Mouse (Mus musculus): ENCODE measurements around the gene Macrod1. TPM values are rescaled to one million over a fixed set of nuclear protein-coding genes. Genes with fewer than 3 reads are reported as not detected.

Gene Macrod1
- total RNA-seq, 4 experiments from 2014 or later = 16.7 to 19.7 (median 18.0) TPM

DNA sequence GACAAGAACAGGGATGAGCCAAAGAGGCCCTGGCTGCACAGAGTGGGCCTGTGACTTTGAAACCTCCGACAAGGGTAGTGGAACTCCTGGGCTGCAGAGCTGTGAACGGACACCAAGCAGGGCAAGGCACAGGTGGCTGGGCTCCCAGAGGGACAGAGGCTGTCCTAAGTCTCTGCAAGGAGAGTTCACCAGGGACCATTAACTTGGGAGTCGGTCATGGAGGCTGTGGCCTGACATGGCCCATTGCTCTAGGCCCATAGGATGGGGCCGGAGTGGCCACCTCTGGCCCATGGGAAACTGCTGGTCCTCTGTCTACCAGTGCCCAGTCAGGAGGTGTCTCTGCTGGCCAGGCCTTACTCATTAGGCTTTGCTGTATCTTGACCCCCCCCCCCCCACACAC, 55.1 kb downstream of the Macrod1 start:
- no peak for DNase-seq (ENCODE audit: low spot score in 2 of 2)

DNA sequence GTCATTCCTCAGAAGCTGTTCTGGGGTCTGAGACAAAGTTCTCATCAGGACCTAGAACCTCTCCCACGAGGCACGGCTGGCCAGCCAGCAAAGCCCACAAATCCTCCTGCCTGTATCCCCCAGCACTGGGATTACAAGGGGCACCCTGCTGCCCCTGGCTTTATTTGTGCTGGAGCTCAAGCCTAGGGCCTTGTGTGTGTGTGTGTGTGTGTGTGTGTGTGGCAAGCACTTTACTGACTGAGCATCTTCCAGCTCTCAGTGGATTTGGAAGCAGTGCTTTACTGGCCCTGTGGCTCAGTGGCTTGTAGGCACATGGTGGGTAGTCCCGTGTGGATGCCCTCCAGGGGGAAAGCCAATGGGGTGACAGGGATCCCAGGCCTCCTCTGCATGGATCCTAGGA, 56.0 kb downstream of the Macrod1 start:
- DNase-seq (ENCODE audit: low spot score in 2 of 2) = no peak

- no peak for DNase-seq (ENCODE audit: low spot score in 2 of 2)
These were observed 57.0 kb downstream of the Macrod1 start for GRCm38 (mm10) chr19:7113574-7113973.

DNA sequence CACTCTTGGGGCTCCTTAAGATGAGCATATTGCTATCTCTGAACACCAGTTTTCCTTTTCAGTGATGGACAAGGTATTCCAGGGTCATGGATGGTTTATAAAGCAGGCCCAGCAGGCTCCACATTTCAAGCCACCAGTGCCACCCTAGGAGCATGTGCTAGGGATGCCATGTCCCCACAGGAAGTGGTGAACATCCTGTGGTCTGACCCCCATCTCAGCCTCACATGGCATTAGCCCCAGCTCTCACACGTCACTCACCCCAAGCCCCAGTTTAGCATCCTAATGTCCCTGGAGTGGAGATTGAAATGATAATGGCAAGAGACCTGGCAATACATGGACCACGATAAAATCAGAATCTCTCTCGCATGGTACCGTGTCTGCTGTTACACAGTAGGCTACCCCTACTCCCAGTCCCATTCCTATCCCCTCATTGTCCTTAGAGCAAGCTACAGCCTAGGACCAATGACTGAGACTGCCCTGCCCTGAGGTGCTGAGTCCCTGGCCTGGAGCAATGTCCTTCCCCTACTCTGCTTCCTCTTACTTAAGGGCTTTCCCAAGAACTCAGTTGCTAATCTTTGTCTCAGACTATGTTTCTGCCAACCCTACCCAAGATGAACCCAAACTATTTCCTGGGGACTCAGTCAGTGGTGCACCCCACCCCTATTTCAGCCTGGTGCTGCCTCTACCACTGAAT, 59.6 kb downstream of the Macrod1 start:
- DNase-seq (ENCODE audit: low spot score in 2 of 2) = no peak

DNA sequence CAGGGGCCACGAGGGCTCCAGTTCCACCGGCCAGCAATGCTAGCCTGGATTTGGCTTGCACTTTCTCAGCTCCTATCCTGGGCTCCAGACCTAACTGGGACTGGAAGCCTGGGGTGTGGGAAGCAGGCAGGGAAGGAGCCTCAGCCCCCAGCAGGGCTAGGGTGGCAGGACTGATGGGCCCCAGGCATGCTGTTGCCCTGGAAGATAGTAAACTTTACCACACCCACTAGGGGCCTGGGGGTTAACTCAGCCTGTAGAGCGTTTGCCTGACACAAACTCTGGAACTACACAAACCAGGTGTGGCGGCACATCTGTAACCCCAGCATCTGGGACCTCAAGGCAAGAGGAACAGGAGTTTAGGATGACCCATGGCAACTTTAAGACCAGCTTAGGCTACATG, 60.5 kb downstream of the Macrod1 start:
- DNase-seq (ENCODE audit: low spot score in 2 of 2) = no peak

DNA sequence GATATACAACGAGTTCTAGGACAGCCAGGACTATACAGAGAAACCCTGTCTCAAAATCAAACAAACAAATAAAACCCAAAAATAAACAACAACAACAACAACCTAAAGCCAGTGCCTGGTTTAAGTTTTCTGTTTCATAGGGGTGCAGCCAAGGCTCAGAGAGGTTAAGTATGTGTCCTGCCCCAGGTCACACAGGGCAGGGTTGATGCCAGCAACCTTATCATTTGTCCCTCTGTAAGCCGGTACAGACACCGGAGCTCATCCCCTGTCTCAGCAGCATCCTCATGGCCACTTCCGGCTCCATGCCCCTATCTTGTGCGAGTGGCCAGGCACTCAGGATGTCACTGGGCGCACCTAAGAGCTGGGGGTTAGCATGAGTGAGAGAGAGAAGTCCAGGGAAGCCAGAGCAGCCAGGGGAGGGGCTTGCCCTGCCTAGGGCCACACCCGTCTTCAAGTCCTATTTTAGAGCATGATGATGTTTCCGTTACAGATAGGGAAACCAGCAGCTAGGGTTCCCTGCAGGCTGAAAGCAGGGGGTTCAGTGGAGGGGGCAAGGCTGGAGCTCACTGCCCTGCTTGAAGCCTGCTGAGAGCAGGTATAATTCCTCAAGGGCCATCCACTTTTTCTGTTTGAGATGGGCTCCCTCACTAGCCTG, 61.2 kb downstream of the Macrod1 start:
- no peak for DNase-seq (ENCODE audit: low spot score in 2 of 2)

- DNase-seq (ENCODE audit: low spot score in 2 of 2) = no peak
These were observed 64.6 kb downstream of the Macrod1 start for GRCm38 (mm10) chr19:7121252-7121651.

DNA sequence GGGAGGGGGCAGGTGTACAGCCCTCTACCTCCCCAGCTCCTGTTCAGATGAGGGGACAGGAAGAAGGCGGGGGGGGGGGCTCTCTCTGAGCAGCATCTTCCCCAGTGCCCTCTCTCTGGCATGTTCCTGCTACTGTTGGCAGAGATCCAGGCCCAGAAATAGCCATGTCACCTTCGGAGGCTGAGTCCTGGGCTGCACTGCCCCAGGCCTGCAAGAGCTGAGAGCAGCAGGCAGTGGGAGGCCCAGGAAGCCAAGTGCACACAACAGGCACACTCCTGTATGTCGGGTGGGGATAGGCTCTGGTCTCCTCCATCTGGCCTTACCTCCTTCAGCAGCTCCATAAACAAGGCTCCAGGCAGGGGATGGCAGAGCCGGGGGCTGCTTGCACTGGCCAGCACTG, 65.7 kb downstream of the Macrod1 start:
- DNase-seq (ENCODE audit: low spot score in 2 of 2) = peak in 1 of 2 experiments; percentile 39

DNA sequence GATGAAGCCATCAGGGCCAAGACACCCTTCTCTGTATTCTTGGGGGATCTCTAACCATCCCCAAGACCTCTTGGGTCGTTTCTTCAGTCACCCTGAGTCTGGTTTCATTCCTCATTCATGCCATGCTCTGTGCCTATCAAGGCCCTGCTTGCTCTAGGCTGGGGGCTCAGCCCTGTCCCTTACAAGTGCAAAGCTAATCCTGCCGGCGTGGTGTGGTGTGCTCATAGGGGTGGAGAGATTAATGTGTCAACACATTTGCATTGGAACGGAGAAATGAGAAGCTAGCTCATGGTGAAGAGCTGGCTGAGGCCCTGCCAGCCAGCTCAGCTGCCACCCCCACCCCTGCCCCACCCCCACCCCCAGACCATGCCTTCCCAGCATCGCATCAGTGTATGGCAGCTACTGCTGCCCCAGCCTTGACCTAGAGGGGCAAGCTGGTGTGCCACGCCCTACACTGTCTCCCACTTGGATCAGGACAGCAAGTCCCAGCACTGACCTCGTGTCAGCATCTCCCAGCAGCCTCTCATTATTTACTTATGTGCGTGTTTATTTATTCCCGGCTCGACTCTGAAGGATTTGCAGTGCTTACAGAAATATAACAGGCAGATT, 66.2 kb downstream of the Macrod1 start:
- DNase-seq (ENCODE audit: low spot score in 2 of 2) = no peak

DNA sequence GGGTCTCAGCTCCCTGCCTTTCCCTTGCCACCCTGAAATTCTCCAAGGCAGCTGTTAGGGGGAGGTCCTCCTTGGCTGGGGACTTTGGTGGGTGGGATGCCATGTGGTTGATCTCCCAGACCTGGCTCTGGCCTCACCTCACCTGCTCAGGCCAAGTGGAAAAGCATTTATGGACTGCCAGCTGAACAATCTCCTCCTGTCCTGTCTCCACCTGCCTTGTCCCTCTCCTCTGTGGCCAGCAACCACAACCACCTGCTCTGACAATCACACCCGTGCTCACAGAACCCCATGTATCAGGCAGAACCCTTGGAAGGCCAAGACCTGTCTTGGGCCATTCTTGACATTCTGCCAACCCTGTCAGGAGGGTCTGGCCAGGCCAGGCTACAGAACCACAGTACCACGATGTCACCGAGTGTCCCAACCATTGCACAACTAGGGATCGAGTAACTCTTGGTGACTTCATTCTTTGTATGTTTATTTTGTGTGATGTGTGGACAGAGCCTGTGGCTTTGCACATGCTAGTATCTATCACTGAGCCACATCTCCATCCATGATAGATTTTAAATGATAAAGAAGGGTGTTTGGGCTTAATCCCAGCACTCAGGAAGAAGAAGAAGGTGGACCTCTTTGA, 69.0 kb downstream of the Macrod1 start:
- no peak for DNase-seq (ENCODE audit: low spot score in 2 of 2)

GRCm38 (mm10) chr19:7126209-7126608, 69.6 kb downstream of the Macrod1 start:
- no peak for DNase-seq (ENCODE audit: low spot score in 2 of 2)

DNA sequence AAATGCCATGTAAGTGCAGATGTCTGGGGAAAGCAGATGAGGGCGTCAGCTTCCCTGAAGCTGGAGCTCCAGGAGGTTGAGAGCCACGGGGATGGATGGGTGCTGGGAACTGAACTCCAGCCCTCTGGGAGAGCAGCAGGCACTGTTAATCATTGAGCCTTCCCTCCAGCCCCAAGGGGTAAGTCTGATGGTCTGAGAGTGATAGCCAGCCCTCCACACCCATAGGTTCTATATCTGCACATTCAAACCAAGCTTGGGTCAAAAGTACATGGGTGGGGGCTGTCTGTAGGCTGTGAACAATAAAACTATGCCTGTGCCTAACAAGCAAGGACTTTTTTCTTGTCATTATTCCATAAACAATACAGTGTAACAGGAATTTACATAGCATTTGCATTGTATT, 70.3 kb downstream of the Macrod1 start:
- DNase-seq (ENCODE audit: low spot score in 2 of 2) = no peak

GRCm38 (mm10) chr19:7128551-7129475, 72.2 kb downstream of the Macrod1 start:
- no peak for DNase-seq (ENCODE audit: low spot score in 2 of 2)

DNA sequence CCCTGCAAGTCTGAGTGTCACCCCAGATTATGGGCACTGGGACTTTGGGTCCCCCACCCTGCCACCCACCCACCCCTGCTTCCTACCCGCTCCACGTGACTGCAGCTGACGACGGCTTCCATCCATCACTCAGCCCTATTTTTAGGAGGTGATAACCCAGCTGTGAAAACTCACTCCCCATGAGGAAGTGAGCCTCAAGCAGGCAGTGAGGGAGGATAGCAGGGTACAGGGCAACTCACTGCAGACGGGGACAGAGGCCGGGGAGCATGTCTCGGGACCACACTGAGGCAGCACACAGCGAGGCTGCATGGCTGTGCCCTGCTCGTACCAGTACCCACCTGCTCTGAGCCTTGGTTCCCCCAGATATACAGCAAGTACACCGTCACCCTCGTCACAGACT, 73.7 kb downstream of the Macrod1 start:
- no peak for DNase-seq (ENCODE audit: low spot score in 2 of 2)

DNA sequence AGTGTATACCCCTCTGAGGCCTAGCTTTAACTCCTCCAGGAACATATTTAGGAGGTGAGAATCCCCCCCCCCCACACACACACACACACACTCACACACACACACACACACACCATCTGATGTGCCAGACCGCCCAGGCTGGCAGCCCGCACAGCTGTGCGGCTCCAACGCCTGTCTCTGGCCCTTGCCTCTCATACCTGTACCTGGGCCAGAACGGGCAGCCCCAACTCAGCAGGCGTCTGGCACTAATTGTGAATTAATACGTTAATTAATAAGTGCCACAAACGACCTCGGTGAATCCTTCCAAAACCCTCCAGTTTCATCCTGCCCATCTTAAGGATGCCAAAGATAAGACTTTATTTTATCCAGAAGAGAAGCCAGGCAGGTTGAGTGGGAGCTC, 76.8 kb downstream of the Macrod1 start:
- DNase-seq (ENCODE audit: low spot score in 2 of 2) = no peak

DNA sequence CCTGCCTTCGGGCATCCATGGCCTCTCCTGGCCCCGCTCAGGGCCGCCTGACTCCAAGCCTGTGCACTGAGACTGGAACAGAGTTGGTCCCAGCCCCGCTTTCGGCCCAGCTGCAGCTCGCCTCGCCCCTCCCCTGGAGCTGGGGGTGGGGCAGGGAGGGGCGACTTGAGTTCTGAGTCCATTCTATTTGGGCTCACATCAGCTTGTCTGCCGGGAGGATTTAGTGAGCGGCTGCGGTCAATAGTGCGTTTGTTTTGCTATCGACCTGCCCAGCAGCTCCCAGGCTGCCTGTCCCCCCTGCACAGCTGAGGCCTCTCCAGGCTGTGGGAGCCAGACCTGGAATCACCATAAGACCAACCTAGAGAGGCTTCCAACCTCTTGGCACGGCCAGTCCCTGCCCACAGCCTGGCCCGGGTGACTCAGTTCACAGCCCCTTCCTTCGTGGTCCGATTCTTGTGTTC, 78.1 kb downstream of the Macrod1 start:
- no peak for DNase-seq (ENCODE audit: low spot score in 2 of 2)

DNA sequence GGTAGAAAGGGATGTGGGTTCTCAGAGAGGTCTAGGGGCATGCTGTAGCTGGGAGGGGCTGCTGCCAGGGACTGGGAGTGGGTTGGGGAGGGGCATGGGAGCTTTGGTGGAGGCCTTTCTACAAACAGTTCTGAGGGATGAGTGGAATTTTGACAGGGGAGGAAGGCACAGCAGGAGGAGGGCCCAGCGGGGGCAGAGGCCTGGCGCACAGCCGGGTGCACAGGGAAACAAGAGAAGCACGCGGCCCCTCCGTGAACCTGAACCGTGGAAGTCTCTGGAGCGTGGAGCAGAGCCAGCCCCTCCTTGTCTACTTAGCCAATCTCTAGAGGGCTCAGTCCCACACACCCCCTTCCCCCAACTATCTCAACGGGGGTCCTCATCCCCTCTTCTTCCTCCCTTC, 78.9 kb downstream of the Macrod1 start:
- no peak for DNase-seq (ENCODE audit: low spot score in 2 of 2)

DNA sequence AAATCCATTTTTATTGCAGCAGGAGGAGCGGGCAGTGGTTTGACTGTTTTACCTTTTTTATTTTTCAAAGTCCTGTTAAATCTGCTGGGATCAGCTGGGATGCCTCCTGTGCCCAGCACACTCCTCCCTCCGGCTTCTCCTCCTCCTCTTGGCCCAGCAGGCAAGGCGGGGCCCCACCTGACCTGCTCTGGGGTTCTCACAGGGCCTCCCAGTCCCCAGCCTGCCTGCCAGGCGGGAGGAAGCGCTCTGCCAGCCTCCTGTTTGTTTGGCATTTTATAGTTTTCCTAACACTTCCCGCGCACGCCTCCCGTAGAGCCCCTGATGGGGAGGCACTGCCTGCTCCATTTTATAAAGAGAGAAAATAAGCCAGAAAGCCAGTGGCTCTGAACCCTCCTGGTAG, 79.4 kb downstream of the Macrod1 start:
- no peak for DNase-seq (ENCODE audit: low spot score in 2 of 2)

DNA sequence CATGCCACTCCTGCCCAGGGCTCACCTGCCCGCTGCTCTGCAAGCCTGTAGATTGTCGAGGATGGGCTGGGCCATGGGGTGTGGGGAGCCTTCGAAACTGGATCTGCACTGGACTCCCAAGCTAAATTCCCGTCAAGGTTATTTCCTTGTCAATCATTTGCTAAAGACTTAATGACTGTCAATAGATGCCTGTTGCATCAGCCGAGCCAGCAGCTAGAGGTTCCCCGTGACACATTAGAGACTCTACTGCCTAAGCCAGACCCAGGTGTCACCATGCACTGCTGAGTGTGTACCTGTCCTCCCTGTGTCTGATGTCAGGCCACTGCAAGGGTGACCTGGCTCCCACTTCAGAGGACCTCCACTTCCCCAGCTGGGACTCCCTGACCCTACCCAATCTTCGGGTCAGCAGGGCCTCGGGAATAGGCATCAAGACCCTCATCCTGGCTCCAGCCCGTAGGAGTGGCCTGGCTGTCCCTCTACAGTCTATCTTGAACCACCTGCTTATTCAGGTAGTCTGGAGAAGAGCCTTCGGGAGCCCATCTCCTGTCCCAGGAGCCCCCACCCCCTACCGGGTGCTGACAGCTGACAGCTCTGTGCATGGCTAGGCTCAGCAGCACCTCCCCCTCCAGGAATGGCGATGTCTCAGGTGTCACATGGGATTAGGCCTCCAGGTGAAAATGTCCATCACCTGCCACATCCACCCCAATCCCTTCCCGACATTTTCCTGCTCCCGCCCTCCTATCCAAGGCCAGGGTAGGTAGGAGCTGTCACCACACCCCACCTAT, 80.3 kb downstream of the Macrod1 start:
- DNase-seq (ENCODE audit: low spot score in 2 of 2) = no peak

DNA sequence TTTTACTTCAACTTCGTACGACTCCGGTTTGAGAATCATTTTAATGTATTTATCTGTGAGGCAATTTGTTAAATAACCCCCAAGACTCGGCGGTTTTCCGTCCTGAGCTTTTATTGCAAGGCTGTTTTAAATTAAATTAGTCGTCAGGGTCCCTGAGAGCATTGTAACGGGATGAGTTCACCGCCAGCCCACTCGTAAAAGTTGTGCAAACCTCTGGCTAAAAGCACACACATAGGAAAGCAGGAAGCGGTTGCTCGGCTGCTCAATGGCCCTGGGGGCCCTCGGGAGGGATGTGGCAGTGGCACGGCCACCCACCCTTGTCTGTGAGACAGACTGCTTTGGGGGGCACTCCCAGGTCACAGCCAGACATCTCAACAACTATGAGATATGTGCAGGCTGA, 81.7 kb downstream of the Macrod1 start:
- DNase-seq (ENCODE audit: low spot score in 2 of 2) = no peak

Measured in left cerebral cortex, adult 8-10 months (tissue).